ENCODE assay signal across 12 mouse cellular contexts in genomic region chr15:25291231-25291691, GRCm38 (mm10).
DNase-seq lines count a peak whose midpoint lies in the region; ATAC-seq and TF ChIP-seq lines count a peak whose summit lies in the region.
"Had no signal": no experiment of that assay in that cellular context is flagged by ENCODE, and none has a peak within 500 bp of the region (broad histone marks: within the 10 kb centered on the region; RNA-seq: fewer than 3 reads in every experiment).

No protein-coding gene starts in this region.

- no peaks in the 10 kb centered on the region for H3K9me3 ChIP-seq in stomach, embryonic 16.5 days (replicated peaks; ENCODE audit: control insufficient read depth, low read length)
- no peaks in the 10 kb centered on the region for H3K9me3 ChIP-seq in lung, postnatal 0 days (ENCODE audit: low read length)
- H3K9me3 ChIP-seq: embryonic facial prominence, embryonic 13.5 days; liver, embryonic 15.5 days had no signal

- no peak for TF ChIP-seq CTCF in left cerebral cortex, adult 2 months (IDR thresholded peaks at IDR 0.05)
- no peak for TF ChIP-seq CTCF in lung, postnatal 0 days (IDR thresholded peaks at IDR 0.05)

- DNase-seq in left cerebral cortex, adult 2 months (ENCODE audit: extremely low spot score in 1 of 2, low spot score in 2 of 2), result peak; percentile 29 to 36
- no peak for DNase-seq in left cerebral cortex, adult 11 months (ENCODE audit: low spot score)
- peak; percentile 17 to 47 for DNase-seq in frontal cortex, postnatal 36 days (ENCODE audit: low spot score in 2 of 2)
- DNase-seq in lung, postnatal 0 days (ENCODE audit: low spot score), result no peak
- DNase-seq in ovary, postnatal 36 days (ENCODE audit: low spot score), result no peak

- no peak overlapping the region for H3K4me2 ChIP-seq in stomach, embryonic 16.5 days (ENCODE audit: low read depth, low read length)
- H3K4me2 ChIP-seq in lung, postnatal 0 days (replicated peaks; ENCODE audit: low read depth, low read length), result no peak overlapping the region
- H3K4me2 ChIP-seq: embryonic facial prominence, embryonic 13.5 days; liver, embryonic 15.5 days had no signal

- no peak overlapping the region for H3K9ac ChIP-seq in stomach, embryonic 16.5 days (ENCODE audit: low read length)
- no peak overlapping the region for H3K9ac ChIP-seq in lung, postnatal 0 days (replicated peaks; ENCODE audit: low read depth)
- H3K9ac ChIP-seq: embryonic facial prominence, embryonic 13.5 days; liver, embryonic 15.5 days had no signal

- no peaks in the 10 kb centered on the region for H3K4me1 ChIP-seq in stomach, embryonic 16.5 days (ENCODE audit: control insufficient read depth, insufficient read depth, low read length)
- H3K4me1 ChIP-seq in lung, postnatal 0 days (ENCODE audit: insufficient read depth, low read depth, low read length), result no peaks in the 10 kb centered on the region
- H3K4me1 ChIP-seq: liver, embryonic 15.5 days had no signal

- no peak for TF ChIP-seq EP300 in lung, postnatal 0 days (IDR thresholded peaks at IDR 0.05)

- no peaks in the 10 kb centered on the region; the same call in 1 of the 2 replicates for H3K27me3 ChIP-seq in stomach, embryonic 16.5 days (ENCODE audit: control insufficient read depth, insufficient read depth, low read length)
- no peaks in the 10 kb centered on the region for H3K27me3 ChIP-seq in lung, postnatal 0 days (replicated peaks; ENCODE audit: insufficient read depth, low read length)
- H3K27me3 ChIP-seq: CH12.LX; liver, embryonic 15.5 days had no signal

- intact Hi-C loops in left cerebral cortex, adult 2 months (cut with DNase I), result loop anchor here (1.0 to 5.0 kb wide), 2 partner anchors 61 to 121 kb away; partner anchors contain the start of gene Basp1

- H3K27ac ChIP-seq in left cerebral cortex, adult 2 months, result no peak overlapping the region
- no peak overlapping the region for H3K27ac ChIP-seq in stomach, embryonic 16.5 days (ENCODE audit: low read length)
- no peak overlapping the region for H3K27ac ChIP-seq in lung, postnatal 0 days (ENCODE audit: low read length)
- H3K27ac ChIP-seq: embryonic facial prominence, embryonic 13.5 days; kidney, postnatal 0 days; liver, embryonic 15.5 days had no signal

- H3K36me3 ChIP-seq in stomach, embryonic 16.5 days (ENCODE audit: control insufficient read depth, insufficient read depth, low read length), result no peaks in the 10 kb centered on the region
- H3K36me3 ChIP-seq in lung, postnatal 0 days (ENCODE audit: insufficient read depth, low read length), result no peaks in the 10 kb centered on the region
- H3K36me3 ChIP-seq: embryonic facial prominence, embryonic 13.5 days; liver, embryonic 15.5 days had no signal

- WGBS in stomach, embryonic 16.5 days, result 54% methylated on average over 10 of the region's 10 CpGs
- WGBS in lung, postnatal 0 days, result 59% methylated on average over 10 of the region's 10 CpGs

- 0 out of 2 replicates have a peak, but pooled peaks have one; percentile 14 for ATAC-seq in megakaryocyte progenitor cell, adult 5-6 weeks (replicated peaks; ENCODE audit: poor library complexity)
- peak; percentile 56; the same call in 1 of the 2 replicates for ATAC-seq in stomach, embryonic 16.5 days (ENCODE audit: insufficient read depth, low FRiP score)
- no peak for ATAC-seq in megakaryocyte-erythroid progenitor cell, adult 5-6 weeks (replicated peaks; ENCODE audit: low FRiP score, low TSS enrichment, poor library complexity, severe bottlenecking)
- ATAC-seq in lung, postnatal 0 days, result no peak

- H3K4me3 ChIP-seq in left cerebral cortex, adult 2 months, result no peak overlapping the region
- no peak overlapping the region for H3K4me3 ChIP-seq in stomach, embryonic 16.5 days (replicated peaks; ENCODE audit: low read length)
- H3K4me3 ChIP-seq in lung, postnatal 0 days (ENCODE audit: low read depth, low read length), result no peak overlapping the region
- H3K4me3 ChIP-seq: embryonic facial prominence, embryonic 13.5 days; liver, embryonic 15.5 days had no signal

Comparison
In these comparisons a context has a peak if more than half of its experiments do, and no peak if none do; other contexts are left out.
1. DNase-seq: peak in left cerebral cortex, adult 2 months (2 of 2) and frontal cortex, postnatal 36 days (2 of 2); none in left cerebral cortex, adult 11 months (single experiment), lung, postnatal 0 days (single experiment) and ovary, postnatal 36 days (single experiment).
2. ATAC-seq: peak in megakaryocyte progenitor cell, adult 5-6 weeks (single experiment) and stomach, embryonic 16.5 days (single experiment); none in megakaryocyte-erythroid progenitor cell, adult 5-6 weeks (single experiment) and lung, postnatal 0 days (single experiment).